Mouse (Mus musculus) bone marrow, adult 2 months (tissue): Measurements from ENCODE around the gene Svbp. TPM values are rescaled to one million over a fixed set of nuclear protein-coding genes. Genes with fewer than 3 reads are reported as not detected.

Source experiments
- H3K27ac ChIP-seq: fragments of 200-500 bp; 2 replicates; pipeline ENCODE4 v1.5.1; 2012; ENCODE audit warnings: low read depth, mild to moderate bottlenecking, control low read depth, inconsistent platforms, low read length; ENCODE audit not compliant: control insufficient read depth, poor library complexity, insufficient read depth
- H3K4me1 ChIP-seq: fragments of 200-500 bp; 2 replicates; pipeline ENCODE4 v1.6.1; 2011; ENCODE audit warnings: low read length; ENCODE audit not compliant: control insufficient read depth, insufficient read depth
- H3K4me3 ChIP-seq: fragments of 200-500 bp; replicated peaks from 2 replicates; pipeline ENCODE3; 2011; ENCODE audit warnings: mild to moderate bottlenecking, low read depth, low read length, control low read depth; ENCODE audit not compliant: control insufficient read depth
- CTCF ChIP-seq: fragments of 200-500 bp; IDR thresholded peaks from 2 replicates; pipeline ENCODE4 v1.5.1; 2011; ENCODE audit warnings: low read length, control low read depth; ENCODE audit not compliant: control insufficient read depth, insufficient read depth
- POLR2A ChIP-seq: fragments of 200-500 bp; IDR thresholded peaks from 2 replicates; pipeline ENCODE4 v1.6.1; 2011; ENCODE audit warnings: low read depth, mild to moderate bottlenecking, control low read depth, low read length, borderline replicate concordance; ENCODE audit not compliant: control insufficient read depth
- WGBS: fragments of 180-500 bp; shearing (Covaris S2); methylation state at CpG from one replicate; pipeline ENCODE4 v1.1.7; 2018; 5-methylcytosine and 5-hydroxymethylcytosine counted together
- polyA plus RNA-seq: library from polyadenylated mRNA; stranded (reverse); fragments of >200 nt; gene quantifications from 2 replicates; pipeline ENCODE4 v1.2.4, GENCODE M21; 2011; ENCODE audit warnings: low replicate concordance; ENCODE audit not compliant: missing spikeins, insufficient read depth, insufficient read length

Svbp gene
- 46.6 and 64.0 TPM in 2 replicates for polyA plus RNA-seq

GRCm38 (mm10) chr4:119194909-119195581 is at the start of gene Svbp:
TSS of gene Svbp (plus strand) at chr4:119195306.
- TF ChIP-seq POLR2A (peak; percentile 49; the same call in 1 of the 2 replicates), CTCF (no peak)
- Histone ChIP-seq H3K4me1 (peaks cover 6% of the 10 kb centered on the region), H3K4me3 (peak within 1 kb of the TSS; percentile 96), H3K27ac (peak within 1 kb of the TSS; percentile 35)
- WGBS, result under 1% methylated on average over 47 of the region's 47 CpGs

DNA sequence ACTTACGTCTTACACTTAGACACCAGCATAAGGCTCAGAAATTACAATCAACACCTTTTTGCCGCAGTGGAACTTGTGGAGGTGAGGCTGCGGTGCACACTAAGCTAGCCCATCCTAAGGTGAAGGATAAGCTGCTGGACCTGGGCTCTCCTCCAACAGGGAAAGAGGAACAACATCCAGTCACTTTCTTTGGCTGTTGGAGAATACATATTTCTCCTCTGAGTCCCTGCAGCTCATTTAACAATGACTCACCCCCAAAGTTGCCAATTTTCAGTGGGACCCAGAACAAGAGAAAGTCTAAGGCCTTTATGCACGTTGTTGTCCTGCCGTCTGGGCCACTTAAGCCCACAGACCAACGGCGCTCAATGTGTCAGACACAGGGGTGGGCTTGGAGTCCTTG is 48.3 kb upstream of the Svbp start:
- Histone ChIP-seq H3K4me3 (no peak overlapping the region), H3K27ac (no peak overlapping the region), H3K4me1 (no peaks in the 10 kb centered on the region)
- TF ChIP-seq POLR2A, result no peak
- TF ChIP-seq CTCF, result no peak
- 88% methylated on average over 7 of the region's 7 CpGs for WGBS

GRCm38 (mm10) chr4:119147347-119147746 is 47.8 kb upstream of the Svbp start:
- H3K27ac ChIP-seq, result no peak overlapping the region
- no peak overlapping the region for H3K4me3 ChIP-seq
- 80% methylated on average over 5 of the region's 5 CpGs for WGBS
- H3K4me1 ChIP-seq, result no peaks in the 10 kb centered on the region
- TF ChIP-seq CTCF (no peak), POLR2A (no peak)

DNA sequence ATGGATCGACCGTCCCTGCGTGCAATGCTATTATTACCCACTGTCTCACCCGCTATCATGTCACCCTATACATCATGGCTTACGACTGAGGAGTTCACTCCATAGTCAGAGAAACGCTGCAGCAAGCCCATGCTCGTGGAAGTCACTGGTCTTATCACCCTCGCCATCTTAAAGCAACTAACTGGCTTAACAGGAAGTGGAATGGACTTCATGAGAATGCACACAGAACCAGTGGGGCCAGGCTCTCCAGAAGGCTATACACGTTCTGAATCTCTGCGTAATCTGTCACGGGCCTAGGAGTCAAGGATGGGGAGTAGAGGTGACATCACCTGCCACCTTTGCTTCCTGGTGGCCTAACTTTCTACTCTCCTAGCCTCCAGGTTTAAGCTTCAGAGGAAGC is 46.4 kb upstream of the Svbp start:
- no peaks in the 10 kb centered on the region for H3K4me1 ChIP-seq
- 70% methylated on average over 11 of the region's 11 CpGs for WGBS
- H3K27ac ChIP-seq, result no peak overlapping the region
- H3K4me3 ChIP-seq, result no peak overlapping the region
- TF ChIP-seq CTCF, result no peak
- no peak for TF ChIP-seq POLR2A

DNA sequence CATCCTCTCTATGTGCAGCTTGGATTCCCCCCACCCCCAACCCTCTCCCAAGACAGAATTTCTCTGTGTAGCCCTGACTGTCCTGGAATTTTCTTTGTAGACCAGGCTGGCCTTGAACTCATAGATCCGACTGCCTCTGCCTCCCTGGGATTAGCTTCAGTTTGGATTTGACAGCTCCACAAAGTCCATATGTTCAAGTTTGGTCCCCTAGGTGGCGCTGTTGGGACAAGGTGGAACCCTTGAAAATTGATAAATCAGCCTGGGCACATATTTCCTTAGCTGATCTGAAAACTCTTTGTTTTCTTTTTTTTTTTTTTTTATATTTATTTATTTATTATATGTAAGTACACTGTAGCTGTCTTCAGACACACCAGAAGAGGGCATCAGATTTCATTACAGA is 37.9 kb upstream of the Svbp start:
- Histone ChIP-seq H3K4me3 (no peak overlapping the region), H3K4me1 (no peaks in the 10 kb centered on the region), H3K27ac (no peak overlapping the region)
- 18% methylated on average over 2 of the region's 2 CpGs for WGBS
- TF ChIP-seq CTCF (peak; percentile 40), POLR2A (no peak)

- no peak overlapping the region for H3K4me3 ChIP-seq
- WGBS, result 82% methylated on average over 5 of the region's 5 CpGs
- no peaks in the 10 kb centered on the region for H3K4me1 ChIP-seq
- TF ChIP-seq POLR2A (no peak), CTCF (no peak)
- H3K27ac ChIP-seq, result no peak overlapping the region
Observed at GRCm38 (mm10) chr4:119157891-119158290, 37.2 kb upstream of the Svbp start.

- H3K4me3 ChIP-seq, result no peak overlapping the region
- TF ChIP-seq CTCF (no peak), POLR2A (no peak)
- WGBS, result 71% methylated on average over 3 of the region's 3 CpGs
- no peak overlapping the region for H3K27ac ChIP-seq
- no peaks in the 10 kb centered on the region for H3K4me1 ChIP-seq
Observed at GRCm38 (mm10) chr4:119161358-119161757, 33.7 kb upstream of the Svbp start.

GRCm38 (mm10) chr4:119162990-119163389 is 32.1 kb upstream of the Svbp start:
- 77% methylated on average over 4 of the region's 4 CpGs for WGBS
- Histone ChIP-seq H3K4me3 (no peak overlapping the region), H3K4me1 (no peaks in the 10 kb centered on the region), H3K27ac (no peak overlapping the region)
- TF ChIP-seq CTCF (no peak), POLR2A (no peak)

- TF ChIP-seq POLR2A (no peak), CTCF (no peak)
- 56% methylated on average over 7 of the region's 7 CpGs for WGBS
- Histone ChIP-seq H3K4me1 (no peaks in the 10 kb centered on the region), H3K27ac (no peak overlapping the region), H3K4me3 (no peak overlapping the region)
Observed at GRCm38 (mm10) chr4:119165916-119166315, 29.2 kb upstream of the Svbp start.
